In the genomic region with DNA sequence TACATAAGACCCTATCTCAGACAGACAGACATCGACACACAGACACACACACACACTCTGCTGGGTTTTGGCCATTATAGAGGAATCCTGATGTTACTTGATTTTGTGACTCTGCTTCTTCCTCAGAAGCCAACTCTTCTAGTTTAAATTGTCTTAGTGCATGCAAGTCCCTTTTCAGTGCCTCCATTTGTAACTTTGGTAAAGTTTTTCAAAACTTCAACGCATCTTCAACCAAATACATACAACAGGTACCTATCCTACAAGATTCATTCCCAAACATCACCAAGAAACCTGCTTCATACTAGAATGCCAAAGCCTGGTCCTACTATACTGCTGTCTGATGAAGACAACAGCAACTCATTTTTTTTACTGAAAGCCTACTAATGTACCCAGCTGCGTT, we compare ENCODE assay signal across 11 mouse cellular contexts. TPM values are rescaled to one million over a fixed set of nuclear protein-coding genes. Genes with fewer than 3 reads are reported as not detected.
A peak's percentile ranks its signal among the peaks of the same experiment; 100 is the strongest.
DNase-seq lines count a peak whose midpoint lies in the region; ATAC-seq and TF ChIP-seq lines count a peak whose summit lies in the region.
"Had no signal": no experiment of that assay in that cellular context is flagged by ENCODE, and none has a peak within 500 bp of the region (broad histone marks: within the 10 kb centered on the region; RNA-seq: fewer than 3 reads in every experiment).

No protein-coding gene starts in this region.

- in situ Hi-C loops in CH12.LX (cut with MboI; ENCODE audit: low pct_ligation_motif_present, low pct_unique_long_range_greater_than_20kb, low sequenced_read_pairs) = no loop called here

- no peaks in the 10 kb centered on the region for H3K27me3 ChIP-seq in heart, embryonic 11.5 days (ENCODE audit: control insufficient read depth, insufficient read depth, low read length)
- no peaks in the 10 kb centered on the region for H3K27me3 ChIP-seq in CH12.LX (replicated peaks)
- H3K27me3 ChIP-seq in forebrain, postnatal 0 days (ENCODE audit: insufficient read depth, low read length) = no peaks in the 10 kb centered on the region

- DNase-seq in heart, adult 8-10 months (ENCODE audit: low spot score) = no peak
- no peak for DNase-seq in CH12.LX (ENCODE audit: extremely low read depth)
- DNase-seq in forebrain, postnatal 0 days = no peak
- no peak for DNase-seq in cerebellum, adult 8-10 months
- no peak for DNase-seq in c-Kit-positive CD71-positive TER-119-positive erythroid progenitor cells, embryonic 14.5 days (ENCODE audit: low spot score)
- DNase-seq in cerebellum, postnatal 4 days (ENCODE audit: low spot score in 2 of 2) = no peak
- DNase-seq: cerebellum, postnatal 36 days; kidney, postnatal 36 days had no signal

- H3K79me2 ChIP-seq in CH12.LX (replicated peaks; ENCODE audit: control insufficient read depth, extremely low read depth, insufficient read depth, poor library complexity, severe bottlenecking) (peaks cover 45% of the 10 kb centered on the region), macrophage (ENCODE audit: inconsistent target) (peaks cover 60% of the 10 kb centered on the region)

- H3K4me3 ChIP-seq in heart, embryonic 11.5 days (ENCODE audit: low read depth, low read length) = peak overlapping the region; percentile 84
- H3K4me3 ChIP-seq in CH12.LX (replicated peaks in 1 of 3; ENCODE audit: low read depth in 2 of 3, low read length in 2 of 3, poor library complexity in 1 of 3) (peak overlapping the region; percentile 72 to 95 (median 87)), macrophage (ENCODE audit: inconsistent target) (peak overlapping the region; percentile 84)
- H3K4me3 ChIP-seq in forebrain, postnatal 0 days (ENCODE audit: low read depth, low read length) = peak overlapping the region; percentile 90

- TF ChIP-seq POLR2A in CH12.LX (IDR thresholded peaks at IDR 0.05; ENCODE audit: low read depth, low read length) = no peak

- no peak for TF ChIP-seq EP300 in CH12.LX (IDR thresholded peaks at IDR 0.05; ENCODE audit: low read length)

- dilution Hi-C loops in CH12.LX (cut with MboI; ENCODE audit: extremely low pct_ligation_motif_present, extremely low pct_unique_long_range_greater_than_20kb, low sequenced_read_pairs) = no loop called here

- WGBS in heart, embryonic 11.5 days (ENCODE audit: insufficient replicate concordance) = 73% methylated on average over 3 of the region's 3 CpGs
- WGBS in forebrain, postnatal 0 days = 75% methylated on average over 3 of the region's 3 CpGs
- 72% methylated on average over 3 of the region's 3 CpGs for WGBS in macrophage (ENCODE audit: missing documents)

- H3K27ac ChIP-seq in heart, embryonic 11.5 days (ENCODE audit: low read depth, low read length) = no peak overlapping the region
- H3K27ac ChIP-seq in CH12.LX (ENCODE audit: insufficient read depth, low read depth) (no peak overlapping the region), macrophage (no peak overlapping the region)
- no peak overlapping the region for H3K27ac ChIP-seq in forebrain, postnatal 0 days (ENCODE audit: low read depth, low read length)

- ATAC-seq in heart, embryonic 11.5 days (replicated peaks; ENCODE audit: insufficient number of reproducible peaks, low FRiP score, low TSS enrichment) = no peak
- no peak for ATAC-seq in forebrain, postnatal 0 days

- H3K9ac ChIP-seq in heart, embryonic 11.5 days (ENCODE audit: low read depth, low read length) = peak overlapping the region; percentile 93; the same call in 1 of the 2 replicates
- peak overlapping the region; percentile 69 for H3K9ac ChIP-seq in CH12.LX (ENCODE audit: insufficient read depth, low read depth)
- H3K9ac ChIP-seq in forebrain, postnatal 0 days = peak overlapping the region; percentile 88; the same call in 1 of the 2 replicates

- TF ChIP-seq CTCF in CH12.LX (conservative IDR thresholded peaks at IDR 0.05 in 1 of 2, IDR thresholded peaks at IDR 0.05 in 1 of 2; ENCODE audit: low read depth in 2 of 2, low read length in 2 of 2) = no peak
- no peak for TF ChIP-seq CTCF in forebrain, postnatal 0 days (IDR thresholded peaks at IDR 0.05; ENCODE audit: low read depth)

- no peaks in the 10 kb centered on the region for H3K36me3 ChIP-seq in heart, embryonic 11.5 days (ENCODE audit: control insufficient read depth, insufficient read depth, low read length)
- peaks cover 7 to 17% of the 10 kb centered on the region in 2 experiments for H3K36me3 ChIP-seq in CH12.LX (replicated peaks in 1 of 2; ENCODE audit: control insufficient read depth in 1 of 2, insufficient read depth in 1 of 2, low read length in 1 of 2)
- H3K36me3 ChIP-seq in forebrain, postnatal 0 days (ENCODE audit: insufficient read depth) = peaks cover 9% of the 10 kb centered on the region; the same call in 1 of the 2 replicates
- H3K36me3 ChIP-seq in macrophage (ENCODE audit: inconsistent target) = 0 out of 2 replicates have a peak, but pooled peaks cover 4% of the 10 kb centered on the region

- peak overlapping the region; percentile 82 for H3K4me2 ChIP-seq in heart, embryonic 11.5 days
- peak overlapping the region; percentile 97 for H3K4me2 ChIP-seq in CH12.LX (ENCODE audit: insufficient read depth, low read depth, poor library complexity, severe bottlenecking)
- H3K4me2 ChIP-seq in forebrain, postnatal 0 days (ENCODE audit: low read depth) = peak overlapping the region; percentile 94

- no peaks in the 10 kb centered on the region for H3K9me3 ChIP-seq in heart, embryonic 11.5 days (replicated peaks; ENCODE audit: control insufficient read depth, low read length)
- no peaks in the 10 kb centered on the region for H3K9me3 ChIP-seq in CH12.LX (replicated peaks; ENCODE audit: low read length)
- H3K9me3 ChIP-seq in forebrain, postnatal 0 days (ENCODE audit: low read length) = no peaks in the 10 kb centered on the region

- TF ChIP-seq RAD21 in CH12.LX (IDR thresholded peaks at IDR 0.05; ENCODE audit: low read depth, low read length) = no peak

- H3K4me1 ChIP-seq in heart, embryonic 11.5 days (ENCODE audit: control insufficient read depth, insufficient read depth, low read length) = peaks cover 13% of the 10 kb centered on the region
- H3K4me1 ChIP-seq in CH12.LX (ENCODE audit: control insufficient read depth in 1 of 2, insufficient read depth in 2 of 2) = peaks cover 3 to 27% of the 10 kb centered on the region in 2 experiments
- H3K4me1 ChIP-seq in forebrain, postnatal 0 days (ENCODE audit: insufficient read depth) = peaks cover 14% of the 10 kb centered on the region

TF ChIP-seq in CH12.LX, 34 proteins besides CTCF, POLR2A, EP300 and RAD21:
- TF ChIP-seq GABPA (IDR thresholded peaks at IDR 0.05; ENCODE audit: insufficient replicate concordance, low read depth, low read length) (no peak), E2F4 (IDR thresholded peaks at IDR 0.05; ENCODE audit: insufficient replicate concordance, low read depth, low read length) (no peak), TCF12 (IDR thresholded peaks at IDR 0.05; ENCODE audit: low read depth, low read length) (no peak)

RNA-seq across cellular contexts. Expression of gene Cdc5l, which starts 1.5 kb away (rescaled TPM):
- polyA plus RNA-seq in heart, embryonic 11.5 days (2014; fragmentation: Nextera tagmentation; extraction: Ambion mirVana) = 57.5 and 59.4 TPM in 2 replicates
- 10 to 100 TPM; 36.1 to 40.2 (median 38.7) TPM for total RNA-seq in heart, adult 8-10 months (2022)
- 45.2 and 52.6 TPM in 2 replicates for total RNA-seq in CH12.LX (2012; rRNA removed)
- 58.9 and 62.4 TPM in 2 replicates for total RNA-seq in CH12.LX (2014; rRNA removed)
- polyA plus RNA-seq in CH12.LX (2012; ENCODE audit: insufficient read length, low read depth) = 66.3 and 69.6 TPM in 2 replicates
- total RNA-seq in forebrain, postnatal 0 days (2014; rRNA removed) = 49.5 and 72.6 TPM in 2 replicates
- polyA plus RNA-seq in forebrain, postnatal 0 days (2015; fragmentation: Nextera tagmentation; extraction: Ambion mirVana) = 46.9 and 55.3 TPM in 2 replicates
- 10 to 100 TPM; 33.6 to 85.3 (median 54.7) TPM for total RNA-seq in macrophage (2018; cell fraction: chromatin; rRNA removed)
- 10 to 100 TPM; 38.7 to 64.7 (median 47.2) TPM for total RNA-seq in macrophage (2018; cell fraction: cytosol; rRNA removed)
- 10 to 100 TPM; 32.6 to 59.9 (median 42.2) TPM for total RNA-seq in macrophage (2018; cell fraction: nucleus; rRNA removed)
- 40.7 to 63.1 TPM (median 44.3 TPM) in 3 replicates for polyA plus RNA-seq in macrophage (2018)

RNA-seq across cellular contexts. Expression of gene Spats1, which starts 43.2 kb away (rescaled TPM):
- 0.86 and 1.2 TPM in 2 replicates for polyA plus RNA-seq in heart, embryonic 11.5 days (2014; fragmentation: Nextera tagmentation; extraction: Ambion mirVana)
- total RNA-seq in heart, adult 8-10 months (2022) = under 1 TPM in 3 of 4 experiments, not detected in 1; 0.28 to 0.47 (median 0.38) TPM
- total RNA-seq in CH12.LX (2012; rRNA removed) (1.0 and 2.5 TPM in 2 replicates), CH12.LX (2014; rRNA removed) (1.7 and 2.7 TPM in 2 replicates)
- polyA plus RNA-seq in CH12.LX (2012; ENCODE audit: insufficient read length, low read depth) (1.9 and 2.5 TPM in 2 replicates), macrophage (2018) (0.12 TPM in 1 of 3 replicates, not detected in the others)
- 0.92 and 1.6 TPM in 2 replicates for total RNA-seq in forebrain, postnatal 0 days (2014; rRNA removed)
- polyA plus RNA-seq in forebrain, postnatal 0 days (2015; fragmentation: Nextera tagmentation; extraction: Ambion mirVana) = 1.3 and 2.7 TPM in 2 replicates
- not detected for total RNA-seq in macrophage (2018; cell fraction: chromatin; rRNA removed)
- not detected for total RNA-seq in macrophage (2018; cell fraction: cytosol; rRNA removed)
- total RNA-seq in macrophage (2018; cell fraction: nucleus; rRNA removed) = not detected
- polyA plus RNA-seq: spleen, adult 2 months had no signal
